In the genomic region with DNA sequence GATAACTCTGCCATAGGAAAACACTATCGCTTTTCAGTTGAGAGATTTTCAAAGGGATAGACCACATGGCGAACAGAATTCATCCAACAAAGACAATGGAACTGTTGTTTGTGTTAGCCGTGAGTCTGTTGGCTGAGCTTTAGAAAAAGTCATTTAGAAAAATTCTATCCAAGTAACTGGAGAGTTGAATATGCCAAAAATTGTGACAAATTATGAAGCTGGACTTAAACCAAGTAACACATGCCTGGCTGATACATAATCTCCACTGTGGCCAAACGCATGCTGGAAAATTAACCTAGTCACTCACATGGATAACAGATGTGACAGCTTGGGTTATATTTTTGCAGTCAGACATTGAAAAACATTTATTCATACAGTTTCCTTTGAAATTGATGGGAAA, we compare ENCODE assay signal across 10 mouse cellular contexts.
DNase-seq lines count a peak whose midpoint lies in the region; ATAC-seq and TF ChIP-seq lines count a peak whose summit lies in the region.
"Had no signal": no experiment of that assay in that cellular context is flagged by ENCODE, and none has a peak within 500 bp of the region (broad histone marks: within the 10 kb centered on the region; RNA-seq: fewer than 3 reads in every experiment).

No protein-coding gene starts in this region.

- peaks cover under 1% of the 10 kb centered on the region; the same call in 1 of the 2 replicates for H3K4me1 ChIP-seq in forebrain, postnatal 0 days (ENCODE audit: insufficient read depth)
- H3K4me1 ChIP-seq: liver, embryonic 15.5 days had no signal

- peak; percentile 71 for ATAC-seq in forebrain, postnatal 0 days
- no peak for ATAC-seq in erythroblast, adult 5-6 weeks (replicated peaks; ENCODE audit: low FRiP score, poor library complexity, severe bottlenecking)
- ATAC-seq: CD4-positive, CD25-positive, alpha-beta regulatory T cell, adult 4 months had no signal

- H3K36me3 ChIP-seq in forebrain, postnatal 0 days (ENCODE audit: insufficient read depth) = no peaks in the 10 kb centered on the region
- H3K36me3 ChIP-seq: liver, embryonic 15.5 days had no signal

- H3K4me2 ChIP-seq in forebrain, postnatal 0 days (ENCODE audit: low read depth) = no peak overlapping the region
- H3K4me2 ChIP-seq: liver, embryonic 15.5 days had no signal

- DNase-seq in gastrocnemius, adult 18-20 months (ENCODE audit: low spot score) = peak; percentile 12
- DNase-seq in gastrocnemius, postnatal 25 days = no peak
- peak; percentile 5 to 73 for DNase-seq in layer of hippocampus, postnatal 14 days (ENCODE audit: low spot score in 2 of 2)
- no peak for DNase-seq in layer of hippocampus, adult 9-10 months (ENCODE audit: low spot score)
- DNase-seq in NIH3T3 (ENCODE audit: low read depth) = peak; percentile 79
- DNase-seq in forebrain, postnatal 0 days = peak; percentile 69
- no peak for DNase-seq in thymus, adult 18-20 months

- no peak overlapping the region for H3K27ac ChIP-seq in forebrain, postnatal 0 days (ENCODE audit: low read depth, low read length)
- H3K27ac ChIP-seq: liver, embryonic 15.5 days had no signal

- H3K9me3 ChIP-seq in forebrain, postnatal 0 days (ENCODE audit: low read length) = no peaks in the 10 kb centered on the region
- H3K9me3 ChIP-seq: liver, embryonic 15.5 days had no signal

- WGBS in forebrain, postnatal 0 days = 32% methylated on average over 4 of the region's 4 CpGs

- H3K27me3 ChIP-seq in forebrain, postnatal 0 days (ENCODE audit: insufficient read depth, low read length) = no peaks in the 10 kb centered on the region
- H3K27me3 ChIP-seq: liver, embryonic 15.5 days had no signal

- TF ChIP-seq CTCF in forebrain, postnatal 0 days (IDR thresholded peaks at IDR 0.05; ENCODE audit: low read depth) = no peak

- H3K9ac ChIP-seq in forebrain, postnatal 0 days = no peak overlapping the region
- H3K9ac ChIP-seq: liver, embryonic 15.5 days had no signal

- no peak overlapping the region for H3K4me3 ChIP-seq in forebrain, postnatal 0 days (ENCODE audit: low read depth, low read length)
- H3K4me3 ChIP-seq: liver, embryonic 15.5 days had no signal

Comparison
In these comparisons a context has a peak if more than half of its experiments do, and no peak if none do; other contexts are left out.
1. DNase-seq: peak in gastrocnemius, adult 18-20 months (single experiment), layer of hippocampus, postnatal 14 days (2 of 2), NIH3T3 (single experiment) and forebrain, postnatal 0 days (single experiment); none in gastrocnemius, postnatal 25 days (single experiment), layer of hippocampus, adult 9-10 months (single experiment) and thymus, adult 18-20 months (0 of 2).